Mouse (Mus musculus): Measurements from ENCODE around the gene E4f1.
"Not testable (repeated sequence)": the region's sequence is repeated elsewhere in the genome, so short reads cannot be mapped to it uniquely, and the experiment has no call there.

Gene E4f1

DNA sequence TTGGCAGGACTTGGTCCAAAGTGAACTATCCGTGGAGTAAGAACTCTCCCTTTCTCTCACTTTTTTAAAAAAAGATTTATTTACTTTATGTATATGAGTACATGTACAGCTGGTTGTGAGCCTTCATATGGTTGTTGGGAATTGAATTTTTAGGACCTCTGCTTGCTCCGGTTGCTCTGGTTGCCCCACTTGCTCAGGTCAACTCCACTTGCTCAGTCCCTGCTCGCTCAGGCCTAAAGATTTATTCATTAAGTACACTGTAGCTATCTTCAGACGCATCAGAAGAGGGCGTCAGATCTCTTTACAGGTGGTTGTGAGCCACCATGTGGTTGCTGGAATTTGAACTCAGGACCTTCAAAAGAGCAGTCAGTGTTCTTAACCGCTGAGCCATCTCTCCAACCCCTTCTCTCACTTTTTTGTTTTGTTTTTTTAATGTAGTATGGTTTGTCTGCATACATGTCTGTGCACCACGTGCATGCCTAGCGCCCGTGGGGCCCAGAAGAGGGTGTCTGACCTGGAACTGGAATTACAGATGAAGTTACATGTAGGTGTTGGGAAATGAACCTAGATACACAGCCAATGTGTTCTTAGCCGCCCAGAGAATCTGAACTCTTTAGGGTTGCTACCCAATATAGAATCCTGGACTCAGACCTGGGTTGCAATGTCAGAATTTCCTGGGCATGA is 14.4 kb downstream of the E4f1 start:
- not testable (repeated sequence) for DNase-seq (ENCODE audit: extremely low spot score)

- peak; percentile 100 for DNase-seq (ENCODE audit: extremely low spot score)
These were observed 15.2 kb downstream of the E4f1 start for GRCm38 (mm10) chr17:24454756-24455522.

GRCm38 (mm10) chr17:24454218-24454755 is 15.8 kb downstream of the E4f1 start:
- no peak for DNase-seq (ENCODE audit: extremely low spot score)

- no peak for DNase-seq (ENCODE audit: extremely low spot score)
These were observed 16.7 kb downstream of the E4f1 start for GRCm38 (mm10) chr17:24453372-24453771.

DNA sequence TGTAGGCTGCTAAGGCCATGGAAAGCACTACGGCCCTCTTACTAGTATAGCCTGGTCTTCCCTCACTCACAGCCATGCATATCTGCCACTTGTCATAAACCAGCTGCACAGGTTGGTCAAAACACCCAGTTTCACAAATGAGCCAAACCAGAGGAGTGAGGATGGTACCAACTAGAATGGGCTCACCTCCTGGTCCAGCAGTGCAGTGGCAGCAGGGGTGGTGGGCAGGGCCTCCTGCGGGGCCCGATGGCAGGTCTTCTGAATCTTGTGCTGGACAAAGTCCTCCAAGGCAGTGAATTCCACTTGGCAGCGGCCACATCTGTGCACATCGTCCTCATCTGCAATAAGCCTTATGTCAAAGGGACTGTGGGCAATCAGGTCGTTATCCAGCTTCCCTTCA is 18.9 kb downstream of the E4f1 start:
- DNase-seq (ENCODE audit: extremely low spot score), result no peak

DNA sequence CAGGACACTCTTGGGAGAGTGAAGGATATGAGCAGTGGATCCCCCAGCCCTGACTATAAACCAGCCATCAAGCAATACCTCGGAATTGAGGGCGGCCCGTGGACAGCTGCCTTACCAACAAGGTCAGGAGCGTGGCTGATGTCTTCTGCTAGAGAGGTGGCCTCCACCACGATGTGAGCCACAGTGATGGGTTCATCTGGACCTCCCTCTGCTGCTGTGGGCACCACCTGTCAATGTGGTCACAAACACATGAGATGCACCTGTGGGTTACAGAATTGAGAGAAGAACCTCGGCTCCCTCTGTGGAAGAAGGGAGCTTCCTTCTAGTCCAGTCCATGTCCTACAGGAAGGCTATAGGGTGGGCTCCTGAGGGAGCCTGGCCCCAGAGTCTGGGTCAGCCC is 20.6 kb downstream of the E4f1 start:
- no peak for DNase-seq (ENCODE audit: extremely low spot score)

DNA sequence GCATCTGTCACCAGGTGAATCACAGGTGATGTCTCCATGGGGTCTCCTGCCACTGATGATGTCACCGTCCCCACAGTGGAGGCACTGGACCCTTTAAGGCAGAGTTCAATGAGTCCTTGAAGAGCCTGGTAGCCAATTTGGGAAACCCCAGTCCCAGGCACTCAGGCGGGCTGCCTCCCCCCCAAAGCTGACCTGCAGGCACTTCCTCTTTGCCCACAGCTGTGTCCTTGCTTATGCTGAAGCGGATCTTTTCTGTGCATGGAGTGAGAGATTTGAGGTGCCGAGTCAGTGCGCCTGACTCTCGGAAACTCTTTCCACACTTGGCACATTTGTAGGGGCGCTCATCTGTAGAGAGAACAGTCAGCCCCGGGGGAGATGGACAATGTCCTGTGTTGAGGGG is 23.5 kb downstream of the E4f1 start:
- DNase-seq (ENCODE audit: extremely low spot score), result no peak

DNA sequence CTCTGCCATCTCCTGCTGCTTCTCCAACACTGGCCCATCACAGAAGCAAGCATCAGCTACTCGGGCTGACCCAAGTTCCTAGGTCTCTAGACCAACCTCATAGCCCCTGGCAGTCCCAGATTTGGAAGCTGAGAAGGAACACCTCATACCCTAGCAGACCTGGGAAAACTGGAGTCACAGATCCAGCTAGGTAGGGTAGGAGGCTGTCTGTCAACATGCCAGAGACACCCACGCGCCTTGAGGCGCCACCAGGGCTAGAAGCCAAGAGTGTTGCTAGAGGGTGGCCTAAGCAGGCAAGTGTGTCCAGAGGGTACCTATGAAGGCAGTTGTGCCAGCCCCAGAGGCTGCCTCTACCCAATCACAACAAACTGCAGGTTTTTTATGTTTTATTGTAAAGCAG is 26.7 kb downstream of the E4f1 start:
- DNase-seq (ENCODE audit: extremely low spot score), result no peak

DNA sequence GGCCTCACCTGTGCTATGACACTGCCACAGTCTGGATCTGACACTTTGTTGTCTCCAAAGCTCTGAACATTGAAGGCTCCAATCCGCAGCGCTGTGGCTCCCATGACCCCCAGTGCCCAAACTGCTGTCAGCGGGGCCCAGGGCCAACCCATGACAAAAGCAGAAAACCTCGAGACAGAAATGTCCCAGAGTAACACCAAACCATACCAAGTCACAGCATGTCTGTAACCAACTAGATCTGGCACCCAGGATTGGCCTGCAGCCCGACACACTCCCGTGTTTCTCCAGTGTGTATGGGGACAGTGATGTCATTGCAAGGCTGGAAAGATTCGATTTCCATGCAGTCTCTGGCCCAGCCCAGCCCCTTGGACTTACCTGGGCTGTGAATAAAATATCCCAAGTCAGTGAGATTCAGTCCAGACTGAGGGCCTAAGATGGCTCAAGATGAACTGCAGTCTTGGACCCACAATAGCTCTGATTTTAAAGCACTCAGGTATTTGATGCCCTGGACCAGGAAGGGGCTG is 27.4 kb downstream of the E4f1 start, which contains the start of gene Dnase1l2:
Gene Dnase1l2, minus strand, starts transcription at position 474 of the 524 bp plus-strand sequence.
- DNase-seq (ENCODE audit: extremely low spot score), result no peak

GRCm38 (mm10) chr17:24442107-24442506 is 28.0 kb downstream of the E4f1 start:
- no peak for DNase-seq (ENCODE audit: extremely low spot score)

GRCm38 (mm10) chr17:24441148-24441547 is 29.0 kb downstream of the E4f1 start:
- DNase-seq (ENCODE audit: extremely low spot score), result no peak

- no peak for DNase-seq (ENCODE audit: extremely low spot score)
These were observed 29.7 kb downstream of the E4f1 start for GRCm38 (mm10) chr17:24440377-24440776.

- DNase-seq (ENCODE audit: extremely low spot score), result peak; percentile 49
These were observed 33.1 kb downstream of the E4f1 start for GRCm38 (mm10) chr17:24437016-24437415.

- no peak for DNase-seq (ENCODE audit: extremely low spot score)
These were observed 40.7 kb downstream of the E4f1 start for GRCm38 (mm10) chr17:24429201-24429983.

- no peak for DNase-seq (ENCODE audit: extremely low spot score)
These were observed 42.9 kb downstream of the E4f1 start for GRCm38 (mm10) chr17:24427170-24427557.

DNA sequence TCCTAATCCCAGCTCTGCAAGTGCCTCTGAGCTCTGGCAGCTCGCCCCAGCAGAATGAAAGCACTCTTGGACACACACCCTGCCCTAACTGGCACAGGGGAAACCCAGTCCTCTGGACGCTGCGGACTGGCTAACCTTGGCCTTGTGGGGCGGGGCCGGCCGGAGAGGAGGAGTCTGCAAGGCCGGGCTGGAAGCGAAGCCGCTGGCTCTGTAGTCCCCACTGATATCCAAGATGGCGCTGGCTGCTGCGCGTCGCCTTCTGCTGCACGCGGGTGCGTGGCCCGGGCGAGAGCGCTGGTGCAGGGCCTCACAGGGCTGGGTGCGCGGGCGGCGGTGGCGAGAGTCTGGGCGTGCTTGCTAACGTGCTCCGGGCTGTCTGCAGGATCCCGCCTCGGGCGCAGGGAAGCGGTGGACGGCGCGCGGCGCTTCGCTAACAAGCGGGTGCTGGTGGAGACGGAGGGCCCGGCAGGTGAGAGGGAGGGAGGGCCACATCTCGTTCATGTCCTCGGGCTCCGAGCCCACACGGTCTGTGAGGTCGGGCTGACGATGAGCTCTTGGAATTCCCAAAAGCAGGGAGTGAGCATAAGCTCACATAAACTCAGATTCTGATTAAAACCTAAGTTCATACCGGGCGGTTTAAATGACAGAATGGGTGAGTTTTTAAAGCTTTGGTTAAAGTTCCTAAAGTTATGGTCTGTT is 43.5 kb downstream of the E4f1 start, which contains the start of gene Eci1:
Gene Eci1, plus strand, starts transcription at position 171 of the 699 bp plus-strand sequence.
- peak; percentile 96 for DNase-seq (ENCODE audit: extremely low spot score)

DNA sequence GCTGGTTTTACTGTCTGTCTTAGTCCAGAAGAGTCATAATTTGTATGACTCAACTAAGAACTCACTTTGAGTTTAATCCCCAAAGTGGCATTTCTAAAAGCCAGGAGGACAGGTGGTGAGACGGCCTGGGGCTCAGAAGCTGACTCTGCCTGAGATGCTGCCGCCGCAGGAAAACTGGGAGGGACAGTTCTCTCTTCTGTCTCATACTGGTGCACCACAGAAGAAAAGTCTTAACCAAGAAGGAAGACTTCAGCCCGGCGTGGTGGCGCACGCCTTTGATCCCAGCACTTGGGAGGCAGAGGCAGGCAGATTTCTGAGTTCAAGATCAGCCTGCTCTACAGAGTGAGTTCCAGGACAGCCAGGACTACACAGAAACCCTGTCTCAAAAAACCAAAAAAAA is 44.2 kb downstream of the E4f1 start:
- no peak for DNase-seq (ENCODE audit: extremely low spot score)

DNA sequence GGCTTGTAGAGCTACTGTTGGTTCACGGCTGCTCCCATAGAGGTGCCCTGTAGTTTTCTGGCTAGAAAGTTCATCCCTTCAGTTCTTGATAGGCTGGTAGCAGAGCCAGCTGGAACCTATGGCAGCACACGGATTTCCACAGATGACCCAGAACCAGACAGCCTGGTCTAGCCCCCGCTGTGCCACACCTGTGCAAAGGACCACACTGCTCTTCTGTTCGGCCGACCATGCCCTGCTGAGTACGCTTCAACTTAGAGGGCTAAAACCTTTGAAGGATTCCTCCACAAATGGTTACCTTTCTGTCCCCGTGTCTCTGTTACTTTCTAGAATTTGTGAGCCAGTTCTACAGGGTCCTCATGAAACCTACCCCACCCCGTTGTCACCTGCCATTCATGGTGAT is 44.8 kb downstream of the E4f1 start:
- not testable (repeated sequence) for DNase-seq (ENCODE audit: extremely low spot score)

DNA sequence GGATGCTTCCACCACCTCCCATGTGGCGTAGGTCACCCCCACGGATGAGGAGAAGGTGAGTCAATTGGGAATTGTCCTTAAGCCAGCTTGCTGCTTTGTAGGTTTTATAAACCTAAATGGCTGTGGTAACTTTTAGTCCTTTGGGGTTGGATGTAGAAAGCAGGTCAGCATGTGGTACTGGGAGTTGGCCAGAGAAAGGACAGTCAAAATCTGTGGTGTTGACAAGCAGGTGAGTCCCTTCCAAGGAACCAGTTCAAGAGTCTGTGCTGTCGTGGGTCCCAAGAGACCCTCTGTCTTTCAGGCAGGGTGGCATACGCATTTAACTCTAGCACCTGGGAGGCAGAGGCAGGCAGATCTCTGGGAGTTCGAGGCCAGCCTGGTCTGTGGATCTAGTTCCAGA is 45.6 kb downstream of the E4f1 start:
- DNase-seq (ENCODE audit: extremely low spot score), result no peak

DNA sequence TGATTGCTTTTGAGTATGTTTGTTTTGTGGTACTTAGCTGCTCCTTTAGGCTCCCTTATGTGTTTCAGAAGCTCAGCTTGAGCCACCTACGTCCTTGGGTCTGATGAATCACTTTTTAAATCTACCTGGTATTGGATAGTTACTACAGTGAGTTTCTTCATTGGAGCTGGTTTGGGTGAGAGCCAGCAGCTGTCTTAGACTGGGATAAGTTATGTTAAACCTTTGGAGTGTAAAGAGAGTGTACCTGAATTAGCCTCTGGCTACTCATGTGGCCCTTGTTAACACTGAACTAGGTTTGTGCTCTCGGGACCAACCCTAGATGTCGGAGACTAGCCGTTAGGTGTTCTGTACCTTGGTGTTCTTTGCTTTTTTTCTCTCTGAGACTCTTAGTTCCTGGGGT is 47.0 kb downstream of the E4f1 start:
- no peak for DNase-seq (ENCODE audit: extremely low spot score)

DNA sequence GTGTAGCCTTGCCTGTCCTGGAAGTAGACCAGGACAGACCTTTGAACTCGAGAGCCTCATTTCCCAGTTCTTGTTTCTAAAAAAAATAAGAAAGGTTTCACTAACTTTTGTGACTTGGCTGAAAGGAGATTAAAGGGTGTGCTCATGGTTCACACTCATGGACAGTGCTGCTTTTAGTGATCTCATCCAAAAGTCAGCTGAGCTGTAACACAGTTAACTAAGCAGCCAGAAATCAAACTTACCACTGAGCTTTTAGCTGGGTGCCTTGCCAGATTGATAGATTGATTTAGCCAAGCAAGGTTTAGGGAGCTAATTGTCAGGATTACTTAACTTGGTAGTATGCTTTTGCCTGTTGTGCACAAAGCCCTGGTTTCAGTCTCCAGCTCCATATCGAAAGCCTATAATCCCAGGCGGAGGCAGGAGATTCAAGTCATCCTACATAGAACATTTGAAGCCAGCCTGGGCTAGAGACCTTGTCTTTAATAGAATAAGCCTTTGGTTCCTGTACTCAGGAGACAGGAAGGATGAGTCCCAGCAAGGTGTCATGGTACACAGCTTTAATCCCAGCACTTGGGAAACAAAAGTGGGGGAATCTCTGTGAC is 54.0 kb downstream of the E4f1 start:
- DNase-seq (ENCODE audit: extremely low spot score), result no peak
